Mouse (Mus musculus): ENCODE measurements around the gene Rasip1. TPM values are rescaled to one million over a fixed set of nuclear protein-coding genes. Genes with fewer than 3 reads are reported as not detected.
A peak's percentile ranks its signal among the peaks of the same experiment; 100 is the strongest.

The Rasip1 gene
- 17.2 and 18.5 TPM in 2 replicates for polyA plus RNA-seq (2015; fragmentation: Nextera tagmentation; extraction: Ambion mirVana)

DNA sequence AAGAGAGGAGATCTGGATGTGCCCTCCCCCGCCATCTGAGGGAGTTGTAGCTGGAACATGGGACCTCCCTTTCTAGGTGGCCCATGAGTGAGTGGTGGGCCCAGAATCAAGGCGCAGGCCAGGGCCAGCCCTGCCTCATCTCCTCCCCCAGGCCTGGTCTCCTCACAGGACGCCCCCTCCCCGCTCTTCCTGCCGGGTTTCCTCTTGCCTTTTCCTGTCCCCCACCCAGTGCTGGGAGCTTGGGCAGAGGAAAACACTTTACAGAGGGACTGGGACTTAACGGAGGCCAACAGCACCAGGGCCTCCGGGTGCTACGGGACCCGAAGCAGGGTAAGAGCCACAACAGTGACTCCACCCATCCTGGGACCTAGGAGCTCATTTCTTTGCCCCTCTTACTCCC lies at the start of gene Rasip1:
Gene Rasip1 (plus strand): TSS at position 228 of the 400 bp plus-strand sequence.
- WGBS, result 92% methylated on average over 9 of the region's 9 CpGs
- peaks cover 2% of the 10 kb centered on the region for H3K27me3 ChIP-seq (ENCODE audit: control insufficient read depth, insufficient read depth, low read depth, low read length)

GRCm38 (mm10) chr7:45585923-45586322 lies 41.4 kb upstream of the Rasip1 start:
- Histone ChIP-seq H3K9me3 (replicated peaks; ENCODE audit: control insufficient read depth, low read length, poor library complexity, severe bottlenecking) (no peaks in the 10 kb centered on the region), H3K9ac (ENCODE audit: low read depth, low read length) (no peak overlapping the region), H3K36me3 (ENCODE audit: control insufficient read depth, insufficient read depth, low read length) (0 out of 2 replicates have a peak, but pooled peaks cover 5% of the 10 kb centered on the region), H3K4me1 (ENCODE audit: control insufficient read depth, insufficient read depth, low read length) (no peaks in the 10 kb centered on the region; the same call in 1 of the 2 replicates), H3K4me2 (ENCODE audit: low read length) (no peak overlapping the region), H3K27me3 (ENCODE audit: control insufficient read depth, insufficient read depth, low read depth, low read length) (no peaks in the 10 kb centered on the region), H3K27ac (ENCODE audit: low read length) (no peak overlapping the region), H3K4me3 (ENCODE audit: low read depth, low read length) (no peak overlapping the region)
- ATAC-seq, result no peak
- 90% methylated on average over 6 of the region's 6 CpGs for WGBS

More for the DNA sequence above, at the start of gene Rasip1:
- peak within 1 kb of the TSS; percentile 90 for H3K4me2 ChIP-seq (ENCODE audit: low read length)
- peaks cover 9% of the 10 kb centered on the region; the same call in 1 of the 2 replicates for H3K4me1 ChIP-seq (ENCODE audit: control insufficient read depth, insufficient read depth, low read length)
- H3K27ac ChIP-seq (ENCODE audit: low read length), result peak within 1 kb of the TSS; percentile 93
- H3K9me3 ChIP-seq (replicated peaks; ENCODE audit: control insufficient read depth, low read length, poor library complexity, severe bottlenecking), result no peaks in the 10 kb centered on the region
- no peak for ATAC-seq
- H3K4me3 ChIP-seq (ENCODE audit: low read depth, low read length), result peak within 1 kb of the TSS; percentile 61
- no peaks in the 10 kb centered on the region for H3K36me3 ChIP-seq (ENCODE audit: control insufficient read depth, insufficient read depth, low read length)
- H3K9ac ChIP-seq (ENCODE audit: low read depth, low read length), result peak within 1 kb of the TSS; percentile 92

DNA sequence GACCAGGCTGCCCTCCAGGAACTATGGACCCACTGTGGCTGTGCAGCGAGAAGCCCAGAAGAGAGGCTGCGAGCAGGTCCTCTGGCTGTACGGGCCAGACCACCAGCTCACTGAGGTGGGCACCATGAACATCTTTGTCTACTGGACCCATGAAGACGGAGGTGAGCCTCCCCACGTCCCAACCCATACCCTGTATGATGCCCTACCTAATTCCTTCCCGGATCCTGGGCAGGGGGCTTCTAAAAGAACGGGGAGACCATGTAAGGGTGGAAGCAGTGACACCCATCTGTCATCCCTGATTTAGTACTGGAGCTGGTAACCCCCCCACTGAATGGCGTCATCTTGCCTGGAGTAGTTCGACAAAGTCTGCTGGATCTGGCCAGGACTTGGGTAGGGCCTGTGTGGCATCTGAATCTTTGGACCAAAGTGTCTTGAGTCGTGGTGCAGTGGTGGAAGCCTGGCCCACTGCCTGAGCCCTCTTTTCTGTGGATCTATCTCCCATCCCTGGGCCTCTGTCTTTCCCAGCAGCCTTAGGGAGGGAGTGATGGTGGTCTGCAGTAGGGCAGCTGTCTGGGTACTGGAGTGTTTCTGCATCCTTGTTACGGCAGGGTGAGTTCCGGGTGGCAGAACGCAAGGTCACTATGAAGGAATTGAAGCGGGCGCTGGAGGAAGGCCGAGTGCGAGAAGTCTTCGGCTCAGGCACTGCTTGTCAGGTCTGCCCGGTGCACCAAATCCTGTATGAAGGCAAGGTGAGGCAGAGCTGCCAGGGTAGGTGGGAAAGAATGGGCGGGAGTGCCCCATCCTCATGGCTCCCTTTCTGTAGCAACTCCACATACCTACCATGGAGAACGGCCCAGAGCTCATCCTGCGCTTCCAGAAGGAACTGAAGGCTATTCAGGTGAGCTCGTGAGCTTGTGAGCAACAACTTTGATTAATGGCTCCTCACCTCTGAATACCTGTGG lies 39.4 kb upstream of the Rasip1 start:
- Histone ChIP-seq H3K9me3 (replicated peaks; ENCODE audit: control insufficient read depth, low read length, poor library complexity, severe bottlenecking) (no peaks in the 10 kb centered on the region), H3K4me3 (ENCODE audit: low read depth, low read length) (no peak overlapping the region), H3K9ac (ENCODE audit: low read depth, low read length) (no peak overlapping the region), H3K4me1 (ENCODE audit: control insufficient read depth, insufficient read depth, low read length) (no peaks in the 10 kb centered on the region; the same call in 1 of the 2 replicates), H3K36me3 (ENCODE audit: control insufficient read depth, insufficient read depth, low read length) (0 out of 2 replicates have a peak, but pooled peaks cover 5% of the 10 kb centered on the region), H3K27me3 (ENCODE audit: control insufficient read depth, insufficient read depth, low read depth, low read length) (no peaks in the 10 kb centered on the region), H3K27ac (ENCODE audit: low read length) (no peak overlapping the region), H3K4me2 (ENCODE audit: low read length) (peak overlapping the region; percentile 75; the same call in 1 of the 2 replicates)
- no peak for ATAC-seq
- 95% methylated on average over 23 of the region's 23 CpGs for WGBS

- 2% methylated on average over 19 of the region's 19 CpGs for WGBS
- peak overlapping the region; percentile 85 for H3K27ac ChIP-seq (ENCODE audit: low read length)
- peak overlapping the region; percentile 43 for H3K4me3 ChIP-seq (ENCODE audit: low read depth, low read length)
- H3K9me3 ChIP-seq (replicated peaks; ENCODE audit: control insufficient read depth, low read length, poor library complexity, severe bottlenecking), result no peaks in the 10 kb centered on the region
- H3K36me3 ChIP-seq (ENCODE audit: control insufficient read depth, insufficient read depth, low read length), result 0 out of 2 replicates have a peak, but pooled peaks cover 3% of the 10 kb centered on the region
- peak overlapping the region; percentile 68; the same call in 1 of the 2 replicates for H3K9ac ChIP-seq (ENCODE audit: low read depth, low read length)
- H3K27me3 ChIP-seq (ENCODE audit: control insufficient read depth, insufficient read depth, low read depth, low read length), result no peaks in the 10 kb centered on the region
- peak; percentile 99 for ATAC-seq
- peak overlapping the region; percentile 75 for H3K4me2 ChIP-seq (ENCODE audit: low read length)
- H3K4me1 ChIP-seq (ENCODE audit: control insufficient read depth, insufficient read depth, low read length), result no peaks in the 10 kb centered on the region; the same call in 1 of the 2 replicates
These were observed 38.1 kb upstream of the Rasip1 start for GRCm38 (mm10) chr7:45589173-45589572.

- Histone ChIP-seq H3K36me3 (ENCODE audit: control insufficient read depth, insufficient read depth, low read length) (no peaks in the 10 kb centered on the region), H3K9me3 (replicated peaks; ENCODE audit: control insufficient read depth, low read length, poor library complexity, severe bottlenecking) (no peaks in the 10 kb centered on the region), H3K4me3 (ENCODE audit: low read depth, low read length) (0 out of 2 replicates have a peak overlapping the region, but pooled peaks have one; percentile 43), H3K27ac (ENCODE audit: low read length) (peak overlapping the region; percentile 64), H3K27me3 (ENCODE audit: control insufficient read depth, insufficient read depth, low read depth, low read length) (no peaks in the 10 kb centered on the region), H3K9ac (ENCODE audit: low read depth, low read length) (0 out of 2 replicates have a peak overlapping the region, but pooled peaks have one; percentile 56), H3K4me1 (ENCODE audit: control insufficient read depth, insufficient read depth, low read length) (no peaks in the 10 kb centered on the region; the same call in 1 of the 2 replicates), H3K4me2 (ENCODE audit: low read length) (no peak overlapping the region; the same call in 1 of the 2 replicates)
- 94% methylated on average over 5 of the region's 5 CpGs for WGBS
- no peak for ATAC-seq
These were observed 37.4 kb upstream of the Rasip1 start for GRCm38 (mm10) chr7:45589898-45590297.

DNA sequence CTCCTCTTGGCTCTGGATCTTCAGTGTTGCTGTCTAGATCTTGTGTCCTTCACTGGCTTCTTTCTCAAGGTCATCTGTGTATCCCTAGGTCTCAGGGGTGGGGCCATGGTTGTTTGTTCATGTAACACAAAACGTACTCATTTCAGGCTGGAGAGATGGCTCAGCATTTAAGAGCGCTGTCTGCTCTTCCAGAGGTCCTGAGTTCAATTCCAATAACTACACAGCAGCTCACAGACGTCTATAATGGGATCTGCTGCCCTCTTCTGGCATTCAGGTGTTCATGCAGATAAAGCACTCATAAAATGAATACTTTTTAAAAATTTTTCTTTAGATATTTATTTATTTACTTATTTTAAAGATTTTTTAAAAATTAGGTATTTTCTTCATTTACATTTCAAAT lies 36.4 kb upstream of the Rasip1 start:
- no peaks in the 10 kb centered on the region for H3K9me3 ChIP-seq (replicated peaks; ENCODE audit: control insufficient read depth, low read length, poor library complexity, severe bottlenecking)
- no peak overlapping the region for H3K4me2 ChIP-seq (ENCODE audit: low read length)
- no peaks in the 10 kb centered on the region for H3K27me3 ChIP-seq (ENCODE audit: control insufficient read depth, insufficient read depth, low read depth, low read length)
- H3K27ac ChIP-seq (ENCODE audit: low read length), result no peak overlapping the region
- ATAC-seq, result no peak
- H3K36me3 ChIP-seq (ENCODE audit: control insufficient read depth, insufficient read depth, low read length), result no peaks in the 10 kb centered on the region
- H3K4me3 ChIP-seq (ENCODE audit: low read depth, low read length), result no peak overlapping the region
- 56% methylated on average over 3 of the region's 3 CpGs for WGBS
- no peak overlapping the region for H3K9ac ChIP-seq (ENCODE audit: low read depth, low read length)
- no peaks in the 10 kb centered on the region; the same call in 1 of the 2 replicates for H3K4me1 ChIP-seq (ENCODE audit: control insufficient read depth, insufficient read depth, low read length)

- H3K4me1 ChIP-seq (ENCODE audit: control insufficient read depth, insufficient read depth, low read length), result no peaks in the 10 kb centered on the region; the same call in 1 of the 2 replicates
- no peak overlapping the region for H3K27ac ChIP-seq (ENCODE audit: low read length)
- no peak overlapping the region for H3K4me2 ChIP-seq (ENCODE audit: low read length)
- no peaks in the 10 kb centered on the region for H3K36me3 ChIP-seq (ENCODE audit: control insufficient read depth, insufficient read depth, low read length)
- no peak for ATAC-seq
- H3K9ac ChIP-seq (ENCODE audit: low read depth, low read length), result no peak overlapping the region
- WGBS, result 76% methylated on average over 7 of the region's 7 CpGs
- H3K27me3 ChIP-seq (ENCODE audit: control insufficient read depth, insufficient read depth, low read depth, low read length), result no peaks in the 10 kb centered on the region
- H3K9me3 ChIP-seq (replicated peaks; ENCODE audit: control insufficient read depth, low read length, poor library complexity, severe bottlenecking), result no peaks in the 10 kb centered on the region
- H3K4me3 ChIP-seq (ENCODE audit: low read depth, low read length), result no peak overlapping the region
These were observed 35.4 kb upstream of the Rasip1 start for GRCm38 (mm10) chr7:45591880-45592279.

DNA sequence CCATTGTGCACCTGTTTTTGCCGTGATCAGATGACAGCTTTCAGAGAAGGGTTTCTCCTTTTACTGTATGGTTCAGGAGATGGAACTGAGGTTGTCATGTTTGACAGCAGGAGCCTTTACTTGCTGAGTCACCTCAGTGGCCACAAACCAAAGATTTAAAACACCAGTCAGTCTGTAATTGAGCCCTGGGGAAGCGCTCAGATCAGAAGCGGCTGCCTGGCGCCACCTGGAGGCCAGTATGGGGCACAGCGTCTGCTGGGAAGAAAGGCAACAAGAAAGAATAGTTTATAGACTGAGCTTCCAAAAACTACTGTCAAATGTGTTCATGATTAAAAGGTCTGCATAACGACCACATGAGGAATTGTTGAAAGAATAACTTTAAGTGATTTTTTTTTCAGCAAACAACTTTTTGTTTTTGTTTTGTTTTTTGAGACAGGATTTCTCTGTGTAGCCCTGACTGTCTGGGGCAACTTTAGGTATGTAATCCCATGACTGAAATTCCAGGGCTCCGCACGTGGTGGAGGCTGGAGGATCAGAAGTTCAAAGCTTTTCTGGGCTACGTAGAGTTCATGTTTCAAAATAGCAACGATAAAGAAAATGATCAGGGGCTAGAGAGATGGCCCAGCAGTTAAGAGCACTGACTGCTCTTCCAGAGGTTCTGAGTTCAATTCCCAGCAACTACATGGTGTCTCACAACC lies 34.0 kb upstream of the Rasip1 start:
- Histone ChIP-seq H3K4me3 (ENCODE audit: low read depth, low read length) (no peak overlapping the region), H3K4me1 (ENCODE audit: control insufficient read depth, insufficient read depth, low read length) (no peaks in the 10 kb centered on the region; the same call in 1 of the 2 replicates), H3K9me3 (replicated peaks; ENCODE audit: control insufficient read depth, low read length, poor library complexity, severe bottlenecking) (no peaks in the 10 kb centered on the region), H3K36me3 (ENCODE audit: control insufficient read depth, insufficient read depth, low read length) (no peaks in the 10 kb centered on the region), H3K4me2 (ENCODE audit: low read length) (no peak overlapping the region), H3K27ac (ENCODE audit: low read length) (no peak overlapping the region), H3K9ac (ENCODE audit: low read depth, low read length) (no peak overlapping the region), H3K27me3 (ENCODE audit: control insufficient read depth, insufficient read depth, low read depth, low read length) (no peaks in the 10 kb centered on the region)
- ATAC-seq, result no peak
- whole genome bisulfite sequencing, result 27% methylated on average over 10 of the region's 10 CpGs

Data from midbrain, embryonic 16.5 days (tissue).